Mouse (Mus musculus): Measurements from ENCODE around the gene Gm36210. TPM values are rescaled to one million over a fixed set of nuclear protein-coding genes. Genes with fewer than 3 reads are reported as not detected.

The Gm36210 gene
- polyA plus RNA-seq, 1 experiment from 2014 or later = 0.22 TPM

GRCm38 (mm10) chr7:4853613-4854012, 52.7 kb downstream of the Gm36210 start:
- 55% methylated on average over 3 of the region's 3 CpGs for whole genome bisulfite sequencing
- Histone ChIP-seq H3K27me3 (replicated peaks; ENCODE audit: control insufficient read depth, insufficient read depth, low read length) (peaks cover 6% of the 10 kb centered on the region), H3K9ac (ENCODE audit: low read depth, low read length) (no peak overlapping the region), H3K36me3 (ENCODE audit: control insufficient read depth, insufficient read depth, low read length) (no peaks in the 10 kb centered on the region), H3K4me3 (ENCODE audit: low read depth, low read length) (no peak overlapping the region), H3K4me2 (no peak overlapping the region), H3K27ac (ENCODE audit: low read depth, low read length) (no peak overlapping the region), H3K4me1 (replicated peaks; ENCODE audit: control insufficient read depth, insufficient read depth, low read length) (no peaks in the 10 kb centered on the region), H3K9me3 (ENCODE audit: control insufficient read depth, low read length) (no peaks in the 10 kb centered on the region)
- DNase-seq (ENCODE audit: low spot score) (no peak), ATAC-seq (replicated peaks; ENCODE audit: low FRiP score) (no peak)

- Histone ChIP-seq H3K27ac (ENCODE audit: low read depth, low read length) (no peak overlapping the region), H3K4me1 (replicated peaks; ENCODE audit: control insufficient read depth, insufficient read depth, low read length) (no peaks in the 10 kb centered on the region), H3K4me2 (no peak overlapping the region), H3K27me3 (replicated peaks; ENCODE audit: control insufficient read depth, insufficient read depth, low read length) (0 out of 2 replicates have a peak, but pooled peaks cover 4% of the 10 kb centered on the region), H3K9me3 (ENCODE audit: control insufficient read depth, low read length) (no peaks in the 10 kb centered on the region), H3K36me3 (ENCODE audit: control insufficient read depth, insufficient read depth, low read length) (no peaks in the 10 kb centered on the region), H3K4me3 (ENCODE audit: low read depth, low read length) (no peak overlapping the region), H3K9ac (ENCODE audit: low read depth, low read length) (no peak overlapping the region)
- DNase-seq (ENCODE audit: low spot score) = no peak
- WGBS = 64% methylated on average over 8 of the region's 8 CpGs
- no peak for ATAC-seq (replicated peaks; ENCODE audit: low FRiP score)
Observed at GRCm38 (mm10) chr7:4851315-4851688, 55.0 kb downstream of the Gm36210 start.

- H3K27me3 ChIP-seq (replicated peaks; ENCODE audit: control insufficient read depth, insufficient read depth, low read length) = peaks cover 9% of the 10 kb centered on the region
- no peaks in the 10 kb centered on the region for H3K4me1 ChIP-seq (replicated peaks; ENCODE audit: control insufficient read depth, insufficient read depth, low read length)
- no peak for DNase-seq (ENCODE audit: low spot score)
- no peaks in the 10 kb centered on the region for H3K9me3 ChIP-seq (ENCODE audit: control insufficient read depth, low read length)
- H3K36me3 ChIP-seq (ENCODE audit: control insufficient read depth, insufficient read depth, low read length) = no peaks in the 10 kb centered on the region
- ATAC-seq (replicated peaks; ENCODE audit: low FRiP score) = no peak
- H3K4me3 ChIP-seq (ENCODE audit: low read depth, low read length) = no peak overlapping the region
- WGBS = 75% methylated on average over 11 of the region's 11 CpGs
- no peak overlapping the region for H3K4me2 ChIP-seq
- H3K9ac ChIP-seq (ENCODE audit: low read depth, low read length) = no peak overlapping the region
- H3K27ac ChIP-seq (ENCODE audit: low read depth, low read length) = no peak overlapping the region
Observed at GRCm38 (mm10) chr7:4850621-4851314, 55.5 kb downstream of the Gm36210 start.

GRCm38 (mm10) chr7:4849372-4849771, 56.9 kb downstream of the Gm36210 start:
- Histone ChIP-seq H3K9ac (ENCODE audit: low read depth, low read length) (no peak overlapping the region), H3K9me3 (ENCODE audit: control insufficient read depth, low read length) (no peaks in the 10 kb centered on the region), H3K4me3 (ENCODE audit: low read depth, low read length) (no peak overlapping the region), H3K4me1 (replicated peaks; ENCODE audit: control insufficient read depth, insufficient read depth, low read length) (no peaks in the 10 kb centered on the region), H3K27me3 (replicated peaks; ENCODE audit: control insufficient read depth, insufficient read depth, low read length) (peaks cover 23% of the 10 kb centered on the region), H3K36me3 (ENCODE audit: control insufficient read depth, insufficient read depth, low read length) (no peaks in the 10 kb centered on the region), H3K4me2 (no peak overlapping the region), H3K27ac (ENCODE audit: low read depth, low read length) (no peak overlapping the region)
- ATAC-seq (replicated peaks; ENCODE audit: low FRiP score) (no peak), DNase-seq (ENCODE audit: low spot score) (no peak)
- WGBS = 55% methylated on average over 9 of the region's 9 CpGs

Other genes with a start within 250 kb of the Gm36210 start
- gene Ppp6r1, start 247.5 kb downstream of the Gm36210 start, polyA plus RNA-seq (2014; fragmentation: Nextera tagmentation; extraction: Ambion mirVana) = 5.6 and 6.6 TPM in 2 replicates
- gene Hspbp1, start 221.4 kb downstream of the Gm36210 start, polyA plus RNA-seq (2014; fragmentation: Nextera tagmentation; extraction: Ambion mirVana) = 132 and 137 TPM in 2 replicates
- 0.66 and 1.0 TPM in 2 replicates for gene Brsk1, start 215.9 kb downstream of the Gm36210 start, polyA plus RNA-seq (2014; fragmentation: Nextera tagmentation; extraction: Ambion mirVana)
- 0.16 TPM in 1 of 2 replicates, not detected in the other for gene Tmem150b, start 181.3 kb downstream of the Gm36210 start, polyA plus RNA-seq (2014; fragmentation: Nextera tagmentation; extraction: Ambion mirVana)
- 88.8 and 97.1 TPM in 2 replicates for gene Kmt5c, start 166.4 kb downstream of the Gm36210 start, polyA plus RNA-seq (2014; fragmentation: Nextera tagmentation; extraction: Ambion mirVana)
- gene Cox6b2, start 153.4 kb downstream of the Gm36210 start, polyA plus RNA-seq (2014; fragmentation: Nextera tagmentation; extraction: Ambion mirVana) = 111 and 116 TPM in 2 replicates
- gene Fam71e2, start 135.2 kb downstream of the Gm36210 start, polyA plus RNA-seq (2014; fragmentation: Nextera tagmentation; extraction: Ambion mirVana) = not detected in 2 replicates
- gene Il11, start 123.7 kb downstream of the Gm36210 start, polyA plus RNA-seq (2014; fragmentation: Nextera tagmentation; extraction: Ambion mirVana) = 0.12 TPM in 1 of 2 replicates, not detected in the other
- 0.86 TPM in 1 of 2 replicates, not detected in the other for gene Tmem190, start 123.6 kb downstream of the Gm36210 start, polyA plus RNA-seq (2014; fragmentation: Nextera tagmentation; extraction: Ambion mirVana)
- 12.2 and 12.4 TPM in 2 replicates for gene Tmem238, start 116.9 kb downstream of the Gm36210 start, polyA plus RNA-seq (2014; fragmentation: Nextera tagmentation; extraction: Ambion mirVana)
- 218 and 238 TPM in 2 replicates for gene Rpl28, start 113.6 kb downstream of the Gm36210 start, polyA plus RNA-seq (2014; fragmentation: Nextera tagmentation; extraction: Ambion mirVana)
- gene Ube2s, start 93.9 kb downstream of the Gm36210 start, polyA plus RNA-seq (2014; fragmentation: Nextera tagmentation; extraction: Ambion mirVana) = 367 and 402 TPM in 2 replicates
- 0.03 and 0.11 TPM in 2 replicates for gene Shisa7, start 61.8 kb downstream of the Gm36210 start, polyA plus RNA-seq (2014; fragmentation: Nextera tagmentation; extraction: Ambion mirVana)
- 5.2 and 5.3 TPM in 2 replicates for gene Isoc2b, start 36.3 kb downstream of the Gm36210 start, polyA plus RNA-seq (2014; fragmentation: Nextera tagmentation; extraction: Ambion mirVana)
- 1.3 and 1.4 TPM in 2 replicates for gene Isoc2a, start 29.4 kb downstream of the Gm36210 start, polyA plus RNA-seq (2014; fragmentation: Nextera tagmentation; extraction: Ambion mirVana)
- gene Zfp628, start 8.7 kb upstream of the Gm36210 start, polyA plus RNA-seq (2014; fragmentation: Nextera tagmentation; extraction: Ambion mirVana) = 3.3 and 3.5 TPM in 2 replicates
- 1.4 and 1.5 TPM in 2 replicates for gene Nat14, start 15.5 kb upstream of the Gm36210 start, polyA plus RNA-seq (2014; fragmentation: Nextera tagmentation; extraction: Ambion mirVana)
- 0.70 and 0.82 TPM in 2 replicates for gene Ssc5d, start 19.3 kb upstream of the Gm36210 start, polyA plus RNA-seq (2014; fragmentation: Nextera tagmentation; extraction: Ambion mirVana)
- 0.22 TPM in 1 of 2 replicates, not detected in the other for gene Sbk2, start 57.9 kb upstream of the Gm36210 start, polyA plus RNA-seq (2014; fragmentation: Nextera tagmentation; extraction: Ambion mirVana)
- not detected in 2 replicates for gene Sbk3, start 64.7 kb upstream of the Gm36210 start, polyA plus RNA-seq (2014; fragmentation: Nextera tagmentation; extraction: Ambion mirVana)
- 13.7 and 16.8 TPM in 2 replicates for gene Zfp579, start 89.6 kb upstream of the Gm36210 start, polyA plus RNA-seq (2014; fragmentation: Nextera tagmentation; extraction: Ambion mirVana)
- 13.9 and 14.0 TPM in 2 replicates for gene Zfp524, start 107.9 kb upstream of the Gm36210 start, polyA plus RNA-seq (2014; fragmentation: Nextera tagmentation; extraction: Ambion mirVana)
- gene Fiz1, start 108.2 kb upstream of the Gm36210 start, polyA plus RNA-seq (2014; fragmentation: Nextera tagmentation; extraction: Ambion mirVana) = 37.1 and 40.8 TPM in 2 replicates
- 1.8 and 3.3 TPM in 2 replicates for gene Gm44973, start 109.0 kb upstream of the Gm36210 start, polyA plus RNA-seq (2014; fragmentation: Nextera tagmentation; extraction: Ambion mirVana)
- gene Zfp865, start 113.9 kb upstream of the Gm36210 start, polyA plus RNA-seq (2014; fragmentation: Nextera tagmentation; extraction: Ambion mirVana) = 3.5 and 4.5 TPM in 2 replicates
- gene Ccdc106, start 114.0 kb upstream of the Gm36210 start, polyA plus RNA-seq (2014; fragmentation: Nextera tagmentation; extraction: Ambion mirVana) = 4.1 and 5.2 TPM in 2 replicates
- 0.22 TPM in 1 of 2 replicates, not detected in the other for gene 4632433K11Rik, start 127.6 kb upstream of the Gm36210 start, polyA plus RNA-seq (2014; fragmentation: Nextera tagmentation; extraction: Ambion mirVana)
- 2.4 and 2.6 TPM in 2 replicates for gene Zfp784, start 131.9 kb upstream of the Gm36210 start, polyA plus RNA-seq (2014; fragmentation: Nextera tagmentation; extraction: Ambion mirVana)
- 11.5 and 14.1 TPM in 2 replicates for gene Zfp580, start 145.0 kb upstream of the Gm36210 start, polyA plus RNA-seq (2014; fragmentation: Nextera tagmentation; extraction: Ambion mirVana)
- 169 TPM in 2 replicates for gene U2af2, start 155.6 kb upstream of the Gm36210 start, polyA plus RNA-seq (2014; fragmentation: Nextera tagmentation; extraction: Ambion mirVana)
- 82.9 and 88.9 TPM in 2 replicates for gene Epn1, start 173.7 kb upstream of the Gm36210 start, polyA plus RNA-seq (2014; fragmentation: Nextera tagmentation; extraction: Ambion mirVana)
- not detected in 2 replicates for gene Rfpl4, start 210.4 kb upstream of the Gm36210 start, polyA plus RNA-seq (2014; fragmentation: Nextera tagmentation; extraction: Ambion mirVana)
- 0.26 and 0.66 TPM in 2 replicates for gene Rasl2-9, start 219.4 kb upstream of the Gm36210 start, polyA plus RNA-seq (2014; fragmentation: Nextera tagmentation; extraction: Ambion mirVana)
- gene Vmn1r55, start 243.2 kb upstream of the Gm36210 start, polyA plus RNA-seq (2014; fragmentation: Nextera tagmentation; extraction: Ambion mirVana) = not detected in 2 replicates